Mouse (Mus musculus) duodenum, adult 2 months (tissue): ENCODE data around the gene Atf7ip2. TPM values are rescaled to one million over a fixed set of nuclear protein-coding genes. Genes with fewer than 3 reads are reported as not detected.

Experiments used
- polyA plus RNA-seq: library from polyadenylated mRNA; depleted of rRNA; stranded (reverse); fragments of >200 nt; gene quantifications from 2 replicates; pipeline ENCODE4 v1.2.3, GENCODE M21; 2012; ENCODE audit warnings: low replicate concordance; rRNA removed

The Atf7ip2 gene
- polyA plus RNA-seq: not detected in 2 replicates

GRCm38 (mm10) chr16:10192679-10193506, at the start of gene Atf7ip2:
TSS of gene Atf7ip2 (plus strand) at chr16:10192712.

GRCm38 (mm10) chr16:10170005-10170404, 22.5 kb upstream of the Atf7ip2 start, which contains the start of gene Rpl39l:
TSS of gene Rpl39l (plus strand) at chr16:10170226.

Other genes with a start within 250 kb of the Atf7ip2 start
- gene Grin2a, start 197.2 kb upstream of the Atf7ip2 start, polyA plus RNA-seq: 0.11 and 0.91 TPM in 2 replicates
- gene Rpl39l, start 22.5 kb upstream of the Atf7ip2 start, polyA plus RNA-seq: not detected in 2 replicates
- gene Emp2, start 121.3 kb downstream of the Atf7ip2 start, polyA plus RNA-seq: 3.6 and 7.9 TPM in 2 replicates
- gene Tekt5, start 202.8 kb downstream of the Atf7ip2 start, polyA plus RNA-seq: not detected in 2 replicates
- 16.1 and 16.7 TPM in 2 replicates for gene Nubp1, start 219.2 kb downstream of the Atf7ip2 start, polyA plus RNA-seq